Comparison of ENCODE assay signal across 8 mouse cellular contexts in the genomic region with DNA sequence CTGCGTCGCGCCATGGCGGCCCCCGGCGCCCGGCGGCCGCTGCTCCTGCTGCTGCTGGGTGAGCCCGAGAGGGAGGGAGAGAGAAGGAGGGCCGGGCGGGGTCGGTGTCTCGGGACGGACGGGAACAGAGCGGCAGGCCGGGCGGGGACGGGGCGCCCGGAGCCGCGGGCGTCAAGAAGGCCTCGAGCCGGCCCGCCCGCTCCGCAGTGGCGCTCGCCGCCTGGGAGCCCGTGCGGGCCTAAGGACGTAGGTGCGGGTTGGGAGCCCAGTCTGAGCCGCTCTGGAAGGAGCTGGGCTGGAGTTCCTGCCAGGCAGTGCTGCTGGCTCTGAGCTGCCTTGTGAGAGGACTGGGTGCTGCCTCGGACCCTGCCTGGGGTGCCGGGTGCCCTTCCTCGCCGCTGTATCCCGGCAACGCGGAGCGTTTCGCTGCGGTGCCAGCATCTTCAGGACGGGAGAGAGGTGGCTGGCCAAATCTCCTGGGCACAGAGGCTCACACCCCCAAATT. TPM values are rescaled to one million over a fixed set of nuclear protein-coding genes. Genes with fewer than 3 reads are reported as not detected.
DNase-seq lines count a peak whose midpoint lies in the region; ATAC-seq and TF ChIP-seq lines count a peak whose summit lies in the region.

No protein-coding gene starts in this region.

- peak overlapping the region; percentile 85 for H3K27ac ChIP-seq in left cerebral cortex, adult 2 months
- H3K27ac ChIP-seq in bone marrow macrophage, adult 2 months (ENCODE audit: insufficient read depth, low read depth, low read length), result peak overlapping the region; percentile 90
- peak overlapping the region; percentile 32 to 79; a peak in 3 of 4 replicates for H3K27ac ChIP-seq in heart, embryonic 14.5 days (replicated peaks in 1 of 2; ENCODE audit: control insufficient read depth in 1 of 2, insufficient read depth in 1 of 2, low read depth in 2 of 2, low read length in 2 of 2)
- H3K27ac ChIP-seq in liver, postnatal 0 days (ENCODE audit: low read depth), result peak overlapping the region; percentile 94
- peak overlapping the region; percentile 55 for H3K27ac ChIP-seq in stomach, embryonic 14.5 days (ENCODE audit: low read length)

- intact Hi-C loops in left cerebral cortex, adult 2 months (cut with DNase I), result loop anchor here (5.0 kb wide), 1 partner anchor 93 kb away; the partner anchor contains the start of gene Adprhl1
- intact Hi-C loops in left cerebral cortex, postnatal 10 days (cut with DNase I), result loop anchor here (5.0 kb wide), 1 partner anchor 53 kb away; no protein-coding TSS in a partner anchor

- peak overlapping the region; percentile 92 for H3K4me2 ChIP-seq in heart, embryonic 14.5 days (ENCODE audit: low read length)
- H3K4me2 ChIP-seq in liver, postnatal 0 days (ENCODE audit: low read depth, low read length), result peak overlapping the region; percentile 77
- H3K4me2 ChIP-seq in stomach, embryonic 14.5 days (replicated peaks; ENCODE audit: low read depth, low read length), result peak overlapping the region; percentile 81

- under 1% methylated on average over 44 of the region's 49 CpGs for WGBS in heart, embryonic 14.5 days
- WGBS in liver, postnatal 0 days (ENCODE audit: insufficient replicate concordance), result under 1% methylated on average over 34 of the region's 49 CpGs
- WGBS in stomach, embryonic 14.5 days, result under 1% methylated on average over 47 of the region's 49 CpGs

- peak overlapping the region; percentile 99 for H3K9ac ChIP-seq in heart, embryonic 14.5 days (ENCODE audit: low read length)
- H3K9ac ChIP-seq in liver, postnatal 0 days (replicated peaks), result peak overlapping the region; percentile 99
- H3K9ac ChIP-seq in stomach, embryonic 14.5 days (replicated peaks; ENCODE audit: low read depth, low read length), result peak overlapping the region; percentile 98

- TF ChIP-seq POLR2A in bone marrow macrophage, adult 2 months (IDR thresholded peaks at IDR 0.05; ENCODE audit: borderline replicate concordance, low read depth, low read length), result no peak

- no peaks in the 10 kb centered on the region for H3K9me3 ChIP-seq in heart, embryonic 14.5 days (ENCODE audit: control insufficient read depth, low read length)
- H3K9me3 ChIP-seq in liver, postnatal 0 days (ENCODE audit: low read length), result no peaks in the 10 kb centered on the region
- no peaks in the 10 kb centered on the region for H3K9me3 ChIP-seq in stomach, embryonic 14.5 days (ENCODE audit: control insufficient read depth, low read depth, low read length)

- no peak for TF ChIP-seq CTCF in left cerebral cortex, adult 2 months (IDR thresholded peaks at IDR 0.05)
- no peak for TF ChIP-seq CTCF in bone marrow macrophage, adult 2 months (IDR thresholded peaks at IDR 0.05; ENCODE audit: low read depth, low read length)
- no peak for TF ChIP-seq CTCF in liver, postnatal 0 days (IDR thresholded peaks at IDR 0.05; ENCODE audit: low read depth)

- H3K36me3 ChIP-seq in heart, embryonic 14.5 days (ENCODE audit: control insufficient read depth, insufficient read depth, low read length), result no peaks in the 10 kb centered on the region; the same call in 1 of the 2 replicates
- H3K36me3 ChIP-seq in liver, postnatal 0 days (replicated peaks; ENCODE audit: insufficient read depth, low read length), result no peaks in the 10 kb centered on the region; the same call in 1 of the 2 replicates
- no peaks in the 10 kb centered on the region for H3K36me3 ChIP-seq in stomach, embryonic 14.5 days (ENCODE audit: control insufficient read depth, insufficient read depth, low read length)

- no peaks in the 10 kb centered on the region for H3K27me3 ChIP-seq in heart, embryonic 14.5 days (ENCODE audit: control insufficient read depth, insufficient read depth, low read length)
- no peaks in the 10 kb centered on the region for H3K27me3 ChIP-seq in liver, postnatal 0 days (ENCODE audit: insufficient read depth, low read length)
- no peaks in the 10 kb centered on the region for H3K27me3 ChIP-seq in stomach, embryonic 14.5 days (ENCODE audit: control insufficient read depth, insufficient read depth, low read length)

- TF ChIP-seq EP300 in liver, postnatal 0 days (IDR thresholded peaks at IDR 0.05; ENCODE audit: low read depth), result no peak

- peak; percentile 46; the same call in 1 of the 2 replicates for ATAC-seq in heart, embryonic 14.5 days (ENCODE audit: insufficient number of reproducible peaks, insufficient read depth, low FRiP score, low read depth)
- ATAC-seq in liver, postnatal 0 days, result peak; percentile 66
- ATAC-seq in stomach, embryonic 14.5 days (ENCODE audit: insufficient number of reproducible peaks, insufficient read depth, low FRiP score, low read depth), result peak; percentile 47; the same call in 1 of the 2 replicates

- H3K4me1 ChIP-seq in bone marrow macrophage, adult 2 months (ENCODE audit: control insufficient read depth, insufficient read depth, low read length), result peaks cover 65% of the 10 kb centered on the region
- peaks cover 8 to 26% of the 10 kb centered on the region in 2 experiments for H3K4me1 ChIP-seq in heart, embryonic 14.5 days (ENCODE audit: control insufficient read depth in 2 of 2, insufficient read depth in 2 of 2, low read length in 2 of 2)
- peaks cover 38% of the 10 kb centered on the region for H3K4me1 ChIP-seq in liver, postnatal 0 days (ENCODE audit: insufficient read depth)
- H3K4me1 ChIP-seq in stomach, embryonic 14.5 days (ENCODE audit: control insufficient read depth, insufficient read depth, low read length), result peaks cover 11% of the 10 kb centered on the region

- peak overlapping the region; percentile 67 for H3K4me3 ChIP-seq in left cerebral cortex, adult 2 months
- peak overlapping the region; percentile 99 for H3K4me3 ChIP-seq in bone marrow macrophage, adult 2 months (ENCODE audit: insufficient read depth, low read length)
- H3K4me3 ChIP-seq in heart, embryonic 14.5 days (ENCODE audit: control insufficient read depth in 1 of 2, insufficient read depth in 1 of 2, low read depth in 1 of 2, low read length in 2 of 2), result peak overlapping the region; percentile 93 to 100
- H3K4me3 ChIP-seq in liver, postnatal 0 days (ENCODE audit: low read depth, low read length), result peak overlapping the region; percentile 93
- H3K4me3 ChIP-seq in stomach, embryonic 14.5 days (ENCODE audit: low read depth, low read length), result peak overlapping the region; percentile 100

- DNase-seq in left cerebral cortex, adult 2 months (ENCODE audit: extremely low spot score in 1 of 2, low spot score in 2 of 2), result no peak
- no peak for DNase-seq in left cerebral cortex, postnatal 10 days (ENCODE audit: extremely low spot score in 1 of 2, low spot score in 2 of 2)
- DNase-seq in liver, postnatal 0 days, result no peak
- DNase-seq in left cerebral cortex, adult 8-10 months (ENCODE audit: low spot score in 2 of 2), result no peak
- no peak for DNase-seq in gastrocnemius, adult 8-10 months (ENCODE audit: low spot score in 2 of 2)

RNA-seq across cellular contexts. Expression of gene Lamp1, which starts 0.5 kb away (rescaled TPM):
- total RNA-seq in left cerebral cortex, adult 2 months (2021), result 100 to 1,000 TPM; 251 to 255 TPM
- 100 to 1,000 TPM; 300 to 304 TPM for total RNA-seq in left cerebral cortex, postnatal 10 days (2021)
- 1,527 and 1,629 TPM in 2 replicates for polyA plus RNA-seq in bone marrow macrophage, adult 2 months (2012; ENCODE audit: insufficient read depth, insufficient read length, missing spikeins)
- polyA plus RNA-seq in heart, embryonic 14.5 days (2014; fragmentation: Nextera tagmentation; extraction: Ambion mirVana), result 355 and 361 TPM in 2 replicates
- 199 and 206 TPM in 2 replicates for polyA plus RNA-seq in liver, postnatal 0 days (2015; fragmentation: Nextera tagmentation; extraction: Ambion mirVana)
- 272 and 298 TPM in 2 replicates for polyA plus RNA-seq in stomach, embryonic 14.5 days (2014; fragmentation: Nextera tagmentation; extraction: Ambion mirVana)
- total RNA-seq in left cerebral cortex, adult 8-10 months (2022), result 100 to 1,000 TPM; 296 to 343 (median 307) TPM
- 100 to 1,000 TPM; 405 to 451 (median 426) TPM for total RNA-seq in gastrocnemius, adult 8-10 months (2022)

RNA-seq across cellular contexts. Expression of gene Grtp1, which starts 41.0 kb away (rescaled TPM):
- total RNA-seq in left cerebral cortex, adult 2 months (2021), result 1 to 10 TPM; 3.1 to 5.0 TPM
- 1 to 10 TPM; 4.9 to 6.4 TPM for total RNA-seq in left cerebral cortex, postnatal 10 days (2021)
- polyA plus RNA-seq in bone marrow macrophage, adult 2 months (2012; ENCODE audit: insufficient read depth, insufficient read length, missing spikeins), result 2.0 and 4.0 TPM in 2 replicates
- 19.6 and 21.3 TPM in 2 replicates for polyA plus RNA-seq in heart, embryonic 14.5 days (2014; fragmentation: Nextera tagmentation; extraction: Ambion mirVana)
- 10.6 and 12.1 TPM in 2 replicates for polyA plus RNA-seq in liver, postnatal 0 days (2015; fragmentation: Nextera tagmentation; extraction: Ambion mirVana)
- polyA plus RNA-seq in stomach, embryonic 14.5 days (2014; fragmentation: Nextera tagmentation; extraction: Ambion mirVana), result 25.0 and 27.6 TPM in 2 replicates
- total RNA-seq in left cerebral cortex, adult 8-10 months (2022), result 1 to 10 TPM; 5.1 to 7.4 (median 5.7) TPM
- total RNA-seq in gastrocnemius, adult 8-10 months (2022), result 10 to 100 TPM in 3 of 4 experiments, 1 to 10 TPM in 1; 9.3 to 14.1 (median 11.8) TPM

RNA-seq across cellular contexts. Expression of gene Cul4a, which starts 54.0 kb away (rescaled TPM):
- total RNA-seq in left cerebral cortex, adult 2 months (2021), result 10 to 100 TPM; 53.4 to 54.0 TPM
- total RNA-seq in left cerebral cortex, postnatal 10 days (2021), result 10 to 100 TPM; 59.8 to 62.4 TPM
- 33.3 and 44.0 TPM in 2 replicates for polyA plus RNA-seq in bone marrow macrophage, adult 2 months (2012; ENCODE audit: insufficient read depth, insufficient read length, missing spikeins)
- polyA plus RNA-seq in heart, embryonic 14.5 days (2014; fragmentation: Nextera tagmentation; extraction: Ambion mirVana), result 109 and 114 TPM in 2 replicates
- polyA plus RNA-seq in liver, postnatal 0 days (2015; fragmentation: Nextera tagmentation; extraction: Ambion mirVana), result 60.5 and 62.9 TPM in 2 replicates
- polyA plus RNA-seq in stomach, embryonic 14.5 days (2014; fragmentation: Nextera tagmentation; extraction: Ambion mirVana), result 93.9 and 101 TPM in 2 replicates
- 10 to 100 TPM; 52.9 to 58.8 (median 53.7) TPM for total RNA-seq in left cerebral cortex, adult 8-10 months (2022)
- 10 to 100 TPM; 70.4 to 74.4 (median 71.9) TPM for total RNA-seq in gastrocnemius, adult 8-10 months (2022)

RNA-seq across cellular contexts. Expression of gene Pcid2, which starts 54.2 kb away (rescaled TPM):
- total RNA-seq in left cerebral cortex, adult 2 months (2021), result 10 to 100 TPM; 27.8 to 30.7 TPM
- total RNA-seq in left cerebral cortex, postnatal 10 days (2021), result 10 to 100 TPM; 29.3 to 29.4 TPM
- 15.8 and 16.4 TPM in 2 replicates for polyA plus RNA-seq in bone marrow macrophage, adult 2 months (2012; ENCODE audit: insufficient read depth, insufficient read length, missing spikeins)
- 22.5 and 23.2 TPM in 2 replicates for polyA plus RNA-seq in heart, embryonic 14.5 days (2014; fragmentation: Nextera tagmentation; extraction: Ambion mirVana)
- polyA plus RNA-seq in liver, postnatal 0 days (2015; fragmentation: Nextera tagmentation; extraction: Ambion mirVana), result 6.7 and 8.8 TPM in 2 replicates
- polyA plus RNA-seq in stomach, embryonic 14.5 days (2014; fragmentation: Nextera tagmentation; extraction: Ambion mirVana), result 36.1 and 37.8 TPM in 2 replicates
- 10 to 100 TPM; 24.6 to 33.1 (median 28.5) TPM for total RNA-seq in left cerebral cortex, adult 8-10 months (2022)
- 1 to 10 TPM; 6.5 to 7.6 (median 6.8) TPM for total RNA-seq in gastrocnemius, adult 8-10 months (2022)
